Mouse (Mus musculus): ENCODE data around the gene Apof.

DNA sequence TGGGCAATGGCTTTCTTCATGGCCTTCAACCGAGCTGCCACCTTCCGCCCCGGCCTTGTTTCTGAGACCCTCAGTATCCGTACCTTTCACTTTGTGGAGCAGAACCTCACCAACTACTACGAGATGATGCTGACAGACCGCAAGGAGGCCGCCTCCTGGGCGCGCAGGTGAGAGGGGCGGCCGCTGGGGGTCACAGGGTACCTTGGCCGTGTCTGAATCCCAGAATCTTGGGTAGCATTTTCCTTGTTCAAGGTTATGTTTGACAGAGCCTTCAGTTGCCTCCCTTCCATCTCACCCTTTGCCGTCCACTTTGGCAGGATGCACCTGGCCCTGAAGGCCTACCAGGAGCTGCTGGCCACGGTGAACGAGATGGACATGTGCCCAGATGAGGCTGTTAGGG is 24.4 kb upstream of the Apof start:
- TF ChIP-seq POLR2A (IDR thresholded peaks at IDR 0.05; ENCODE audit: control insufficient read depth in 1 of 2, insufficient read depth in 1 of 2, low read depth in 1 of 2, low read length in 2 of 2, poor library complexity in 1 of 2) (no peak), POLR2AphosphoS2 (IDR thresholded peaks at IDR 0.05; ENCODE audit: low read length) (no peak), CTCF (IDR thresholded peaks at IDR 0.05 in 2 of 3, conservative IDR thresholded peaks at IDR 0.05 in 1 of 3; ENCODE audit: control insufficient read depth in 1 of 3, insufficient read depth in 1 of 3, low read depth in 2 of 3, low read length in 3 of 3, poor library complexity in 1 of 3, severe bottlenecking in 1 of 3) (no peak), MXI1 (IDR thresholded peaks at IDR 0.05; ENCODE audit: low read depth, low read length) (no peak), RCOR1 (IDR thresholded peaks at IDR 0.05; ENCODE audit: low read depth, low read length) (no peak), MAFK (IDR thresholded peaks at IDR 0.05; ENCODE audit: borderline replicate concordance, low read depth, low read length) (no peak), NRF1 (IDR thresholded peaks at IDR 0.05; ENCODE audit: insufficient read depth, low read depth, low read length, poor library complexity, severe bottlenecking) (no peak), SMC3 (IDR thresholded peaks at IDR 0.05; ENCODE audit: low read depth, low read length) (no peak), NELFE (IDR thresholded peaks at IDR 0.05; ENCODE audit: low read depth, low read length) (no peak), MAX (IDR thresholded peaks at IDR 0.05; ENCODE audit: low read length) (no peak), E2F4 (IDR thresholded peaks at IDR 0.05; ENCODE audit: borderline replicate concordance, low read depth, low read length) (no peak), USF1 (IDR thresholded peaks at IDR 0.05; ENCODE audit: low read depth, low read length) (no peak), KAT2A (conservative IDR thresholded peaks at IDR 0.05; ENCODE audit: low read depth, low read length) (no peak), MYB (IDR thresholded peaks at IDR 0.05; ENCODE audit: low read depth, low read length) (no peak)

All from MEL (cell line).